Mouse (Mus musculus) common myeloid progenitor, adult 5-6 weeks (primary cell): ENCODE data around the gene Panx1. TPM values are rescaled to one million over a fixed set of nuclear protein-coding genes. Genes with fewer than 3 reads are reported as not detected.

Experiments used
- ATAC-seq: replicated peaks from 2 replicates; pipeline ENCODE4 v1.8.0; 2016; ENCODE audit warnings: low read depth, mild to moderate bottlenecking, moderate TSS enrichment, inconsistent platforms; ENCODE audit not compliant: poor library complexity, severe bottlenecking
- total RNA-seq: library from RNA; stranded (forward); fragments of 200-1000, 187-1606 nt; gene quantifications from 2 replicates; pipeline ENCODE4 v1.2.3, GENCODE M21; 2017

Gene Panx1
- total RNA-seq, 1 experiment from 2014 or later = 18.2 TPM

GRCm38 (mm10) chr9:15027725-15028124 is 17.6 kb downstream of the Panx1 start:
- peak; percentile 43; the same call in 1 of the 2 replicates for ATAC-seq

DNA sequence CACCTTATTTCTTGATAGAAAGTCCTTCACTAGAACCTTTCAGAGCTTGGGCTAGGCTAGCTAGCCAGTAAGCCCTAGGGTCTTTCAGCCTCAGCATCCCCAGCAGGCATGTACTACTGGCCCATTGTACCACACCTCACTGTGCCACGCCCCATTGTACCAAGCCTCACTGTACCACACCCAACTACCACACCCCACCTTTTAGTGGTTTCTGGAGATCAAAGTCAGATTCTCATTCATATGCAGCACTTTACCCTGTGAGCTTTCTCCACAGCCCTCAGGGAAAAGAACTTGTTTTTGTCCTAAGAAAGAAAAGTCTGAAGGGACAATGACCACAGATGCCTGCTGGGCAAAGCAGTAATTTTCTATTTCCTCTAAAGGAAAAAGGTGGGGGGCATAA is 22.2 kb downstream of the Panx1 start:
- ATAC-seq = no peak

DNA sequence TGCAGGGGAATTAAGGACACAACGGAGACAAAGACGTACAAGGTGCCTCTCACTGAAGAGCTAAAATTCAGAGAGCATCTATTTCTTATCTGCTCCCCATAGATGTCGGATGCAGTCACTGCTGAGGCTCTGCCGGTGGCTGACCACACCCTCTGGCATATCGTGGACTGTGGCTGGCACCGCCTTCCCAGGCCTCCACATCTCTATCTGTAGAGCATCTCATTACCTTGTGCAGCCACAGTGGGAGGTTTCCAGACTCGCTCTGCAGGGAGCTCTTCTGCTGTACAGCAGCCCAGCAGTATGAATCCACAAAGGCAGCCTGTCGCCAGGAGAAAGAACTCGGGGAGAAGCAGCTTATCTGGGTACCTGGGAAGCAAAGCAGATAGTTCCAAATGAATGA is 24.1 kb downstream of the Panx1 start:
- no peak; the same call in 1 of the 2 replicates for ATAC-seq

GRCm38 (mm10) chr9:15020561-15021080 is 24.7 kb downstream of the Panx1 start:
- ATAC-seq = no peak

DNA sequence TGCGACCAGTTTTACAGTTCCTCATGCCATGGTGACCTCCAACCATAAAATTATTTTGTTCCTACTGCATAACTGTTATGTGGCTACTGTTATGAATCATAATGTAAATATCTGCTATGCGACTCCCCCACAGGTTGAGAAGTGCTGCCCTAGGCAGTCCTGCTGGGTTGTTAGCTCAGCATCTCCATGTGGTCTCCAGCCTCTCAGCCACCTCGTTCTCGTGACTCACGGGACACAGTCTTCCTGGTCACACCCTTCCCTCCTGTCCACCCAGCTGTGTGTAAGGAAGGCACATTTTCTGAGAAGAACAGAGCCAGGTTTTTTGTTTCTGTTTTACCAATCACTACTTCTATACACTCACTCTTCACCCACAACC is 26.5 kb downstream of the Panx1 start:
- no peak for ATAC-seq

- peak; percentile 86 for ATAC-seq
These were observed 27.2 kb downstream of the Panx1 start for GRCm38 (mm10) chr9:15017791-15018755.

GRCm38 (mm10) chr9:15015223-15015956 is 29.9 kb downstream of the Panx1 start:
- no peak for ATAC-seq

GRCm38 (mm10) chr9:15007566-15007965 is 37.7 kb downstream of the Panx1 start:
- no peak for ATAC-seq

GRCm38 (mm10) chr9:15004298-15004685 is 41.0 kb downstream of the Panx1 start:
- no peak for ATAC-seq

DNA sequence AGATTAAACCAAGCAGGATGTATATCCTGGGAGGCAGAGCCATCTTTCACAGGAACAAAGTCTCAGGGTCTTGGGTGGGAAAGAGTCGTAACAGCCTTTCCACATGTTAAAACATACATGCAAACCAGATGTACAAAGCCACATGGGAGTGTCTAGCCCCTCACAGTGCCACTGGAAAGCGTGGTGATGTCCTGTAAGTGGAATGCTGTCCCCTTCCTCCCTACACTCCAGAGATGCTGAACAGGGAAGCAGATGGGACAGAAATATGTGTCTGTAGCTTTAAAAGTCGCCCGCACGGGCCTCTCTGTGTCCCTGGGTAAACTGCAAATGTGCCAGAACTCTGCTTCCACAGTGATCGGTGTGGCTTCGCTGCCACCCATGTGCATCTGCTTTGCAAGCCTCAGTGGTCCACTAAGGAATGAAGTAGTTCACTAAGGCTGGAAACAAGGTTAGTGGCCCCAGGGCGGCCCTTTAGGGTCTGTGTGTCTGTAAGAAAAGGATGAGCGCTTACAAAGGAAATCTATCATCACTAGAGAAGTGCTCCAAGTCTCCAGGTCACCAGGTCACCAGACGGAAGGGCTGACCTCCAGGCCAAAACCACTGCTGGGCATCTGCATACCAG is 41.5 kb downstream of the Panx1 start:
- ATAC-seq = no peak

- ATAC-seq = no peak
These were observed 42.2 kb downstream of the Panx1 start for GRCm38 (mm10) chr9:15002995-15003613.

GRCm38 (mm10) chr9:14998790-14999189 is 46.5 kb downstream of the Panx1 start:
- no peak for ATAC-seq

DNA sequence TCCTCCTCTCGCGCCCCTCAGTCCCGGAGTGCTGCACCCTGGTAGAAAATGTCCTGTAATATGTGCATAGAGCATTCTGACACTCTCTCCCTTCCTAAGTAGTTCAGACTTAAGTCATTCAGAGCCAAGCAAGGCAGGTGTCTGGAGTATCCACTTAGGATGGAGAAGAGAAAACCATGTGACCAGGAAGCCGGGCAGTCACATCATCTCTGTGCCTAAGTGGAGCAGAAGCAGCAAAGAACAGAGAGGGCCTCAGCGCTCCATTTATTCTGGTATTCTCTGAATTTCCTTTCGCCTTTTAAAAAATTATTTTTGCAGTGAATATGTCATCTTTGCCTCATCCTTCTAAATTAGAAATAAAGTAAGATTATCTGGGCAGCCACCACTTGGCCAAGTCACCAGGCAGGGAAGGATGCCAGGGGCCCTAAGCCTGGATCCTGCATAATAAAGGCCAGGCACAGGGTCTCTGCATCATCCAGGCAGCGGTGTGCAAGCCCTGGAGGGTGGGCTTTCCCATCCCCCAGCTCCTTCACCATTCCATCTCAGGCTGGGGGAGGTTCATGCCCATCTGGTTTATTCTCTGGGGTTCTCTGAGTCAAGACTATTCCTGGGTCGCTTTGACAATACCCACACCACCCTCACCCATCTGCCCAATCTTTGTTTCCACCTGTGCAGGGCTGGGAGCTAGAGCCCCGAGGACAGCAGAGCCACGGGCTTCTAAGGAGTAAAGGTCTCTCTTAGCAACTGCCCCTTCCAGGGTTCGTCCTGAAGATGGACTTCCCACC is 47.8 kb downstream of the Panx1 start:
- no peak for ATAC-seq

GRCm38 (mm10) chr9:14995525-14995924 is 49.8 kb downstream of the Panx1 start:
- no peak for ATAC-seq

DNA sequence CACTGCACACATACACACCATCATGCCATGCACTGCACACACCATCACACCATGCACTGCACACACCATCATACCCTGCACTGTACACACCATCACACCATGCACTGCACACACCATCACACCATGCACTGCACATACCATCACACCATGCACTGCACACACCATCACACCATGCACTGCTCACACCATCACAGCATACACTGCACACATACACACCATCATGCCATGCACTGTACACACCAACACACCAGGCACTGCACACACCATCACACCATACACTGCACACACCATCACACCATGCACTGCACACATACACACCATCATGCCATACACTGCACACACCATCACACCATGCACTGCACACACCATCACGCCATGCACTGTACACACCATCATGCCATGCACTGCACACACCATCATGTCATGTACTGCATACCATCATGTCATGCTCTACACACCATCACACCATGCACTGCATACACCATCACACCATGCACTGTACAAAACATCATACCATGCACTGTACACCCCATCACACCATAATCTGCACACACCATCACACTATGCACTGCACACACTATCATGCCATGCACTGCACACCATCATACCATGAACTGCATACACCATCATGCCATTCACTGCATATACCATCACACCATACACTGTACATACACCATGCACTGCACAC is 56.5 kb downstream of the Panx1 start:
- no peak for ATAC-seq

GRCm38 (mm10) chr9:14983141-14983540 is 62.1 kb downstream of the Panx1 start:
- no peak for ATAC-seq

GRCm38 (mm10) chr9:14982683-14983082 is 62.6 kb downstream of the Panx1 start:
- ATAC-seq = no peak

GRCm38 (mm10) chr9:14981539-14982155 is 63.6 kb downstream of the Panx1 start:
- ATAC-seq = no peak
